Mouse (Mus musculus) midbrain, embryonic 15.5 days (tissue): ENCODE data around the gene Cacna2d3. TPM values are rescaled to one million over a fixed set of nuclear protein-coding genes. Genes with fewer than 3 reads are reported as not detected.

Experiments
- ATAC-seq: fragments of 200-750 bp; cut with Nextera tagmentation; replicated peaks from 2 replicates; pipeline ENCODE4 v1.8.0; 2017; ENCODE audit warnings: moderate TSS enrichment
- H3K27ac ChIP-seq: fragments of 300-500 bp; sonication (generic); 2 replicates; pipeline ENCODE4 v1.5.1; 2015; ENCODE audit warnings: mild to moderate bottlenecking, inconsistent platforms
- H3K27me3 ChIP-seq: fragments of 300-500 bp; sonication (generic); replicated peaks from 2 replicates; pipeline ENCODE4 v1.6.1; 2015; ENCODE audit warnings: inconsistent platforms
- H3K36me3 ChIP-seq: fragments of 300-500 bp; sonication (generic); replicated peaks from 2 replicates; pipeline ENCODE4 v1.6.1; 2015; ENCODE audit warnings: inconsistent platforms
- H3K4me1 ChIP-seq: fragments of 300-500 bp; sonication (generic); 2 replicates; pipeline ENCODE4 v1.6.1; 2015; ENCODE audit warnings: inconsistent platforms
- H3K4me2 ChIP-seq: fragments of 300-500 bp; sonication (generic); 2 replicates; pipeline ENCODE4 v1.6.1; 2015; ENCODE audit warnings: inconsistent platforms, mild to moderate bottlenecking, moderate library complexity
- H3K4me3 ChIP-seq: fragments of 300-500 bp; sonication (generic); 2 replicates; pipeline ENCODE4 v1.5.1; 2015; ENCODE audit warnings: mild to moderate bottlenecking, inconsistent platforms
- H3K9ac ChIP-seq: fragments of 300-500 bp; sonication (generic); 2 replicates; pipeline ENCODE4 v1.6.1; 2015; ENCODE audit warnings: mild to moderate bottlenecking, inconsistent platforms
- H3K9me3 ChIP-seq: fragments of 300-500 bp; sonication (generic); 2 replicates; pipeline ENCODE4 v1.6.1; 2016; ENCODE audit warnings: inconsistent platforms
- WGBS: fragments of 180-500 bp; shearing (Covaris S2); methylation state at CpG from one replicate; pipeline ENCODE4 v1.1.7; 2015; ENCODE audit warnings: mixed read lengths; 5-methylcytosine and 5-hydroxymethylcytosine counted together
- polyA plus RNA-seq: library from polyadenylated mRNA; unstranded; fragments of >200 nt; fragmentation: Nextera tagmentation; extraction: Ambion mirVana; gene quantifications from 2 replicates; pipeline ENCODE4 v1.2.1, GENCODE M21; 2015

Cacna2d3 gene
- polyA plus RNA-seq, 1 experiment from 2014 or later: 41.9 TPM

- 72% methylated on average over 8 of the region's 8 CpGs for WGBS
- H3K9me3 ChIP-seq: no peaks in the 10 kb centered on the region
- H3K27me3 ChIP-seq: no peaks in the 10 kb centered on the region
- H3K27ac ChIP-seq: no peak overlapping the region
- H3K9ac ChIP-seq: no peak overlapping the region
- ATAC-seq: no peak
- peaks cover 11% of the 10 kb centered on the region for H3K4me1 ChIP-seq
- no peak overlapping the region for H3K4me3 ChIP-seq
- no peaks in the 10 kb centered on the region for H3K36me3 ChIP-seq
- no peak overlapping the region for H3K4me2 ChIP-seq
These were observed 317.5 kb downstream of the Cacna2d3 start for GRCm38 (mm10) chr14:29403849-29404808.

GRCm38 (mm10) chr14:29402471-29402870 lies 319.2 kb downstream of the Cacna2d3 start:
- H3K36me3 ChIP-seq: no peaks in the 10 kb centered on the region

GRCm38 (mm10) chr14:29393786-29394185 lies 327.9 kb downstream of the Cacna2d3 start:
- Histone ChIP-seq H3K27ac (no peak overlapping the region), H3K4me1 (no peaks in the 10 kb centered on the region), H3K9ac (no peak overlapping the region), H3K27me3 (no peaks in the 10 kb centered on the region), H3K9me3 (no peaks in the 10 kb centered on the region), H3K36me3 (no peaks in the 10 kb centered on the region), H3K4me3 (no peak overlapping the region), H3K4me2 (no peak overlapping the region)
- WGBS: 81% methylated on average over 8 of the region's 8 CpGs
- ATAC-seq: no peak

More at GRCm38 (mm10) chr14:29402471-29402870, 319.2 kb downstream of the Cacna2d3 start:
- no peak overlapping the region for H3K4me2 ChIP-seq
- WGBS: 48% methylated on average over 8 of the region's 8 CpGs
- no peaks in the 10 kb centered on the region for H3K9me3 ChIP-seq
- no peak for ATAC-seq
- H3K9ac ChIP-seq: no peak overlapping the region
- no peak overlapping the region for H3K4me3 ChIP-seq
- H3K27ac ChIP-seq: no peak overlapping the region
- H3K4me1 ChIP-seq: peaks cover 11% of the 10 kb centered on the region
- H3K27me3 ChIP-seq: no peaks in the 10 kb centered on the region

GRCm38 (mm10) chr14:29392851-29393250 lies 328.8 kb downstream of the Cacna2d3 start:
- Histone ChIP-seq H3K9me3 (no peaks in the 10 kb centered on the region), H3K4me1 (no peaks in the 10 kb centered on the region), H3K4me3 (no peak overlapping the region), H3K27me3 (no peaks in the 10 kb centered on the region), H3K9ac (no peak overlapping the region), H3K4me2 (no peak overlapping the region), H3K27ac (no peak overlapping the region), H3K36me3 (no peaks in the 10 kb centered on the region)
- 97% methylated on average over 3 of the region's 3 CpGs for WGBS
- no peak for ATAC-seq

- ATAC-seq: no peak
- no peaks in the 10 kb centered on the region for H3K4me1 ChIP-seq
- no peak overlapping the region for H3K4me3 ChIP-seq
- H3K36me3 ChIP-seq: no peaks in the 10 kb centered on the region
- 82% methylated on average over 2 of the region's 2 CpGs for WGBS
- H3K9me3 ChIP-seq: no peaks in the 10 kb centered on the region
- no peaks in the 10 kb centered on the region for H3K27me3 ChIP-seq
- H3K4me2 ChIP-seq: no peak overlapping the region
- H3K9ac ChIP-seq: no peak overlapping the region
- H3K27ac ChIP-seq: no peak overlapping the region
These were observed 330.2 kb downstream of the Cacna2d3 start for GRCm38 (mm10) chr14:29391489-29391888.

- Histone ChIP-seq H3K9me3 (no peaks in the 10 kb centered on the region), H3K4me2 (no peak overlapping the region), H3K9ac (no peak overlapping the region), H3K36me3 (no peaks in the 10 kb centered on the region), H3K4me1 (no peaks in the 10 kb centered on the region), H3K27ac (no peak overlapping the region), H3K4me3 (no peak overlapping the region), H3K27me3 (no peaks in the 10 kb centered on the region)
- 84% methylated on average over 3 of the region's 3 CpGs for whole genome bisulfite sequencing
- no peak for ATAC-seq
These were observed 333.9 kb downstream of the Cacna2d3 start for GRCm38 (mm10) chr14:29387761-29388160.

- Histone ChIP-seq H3K9me3 (no peaks in the 10 kb centered on the region), H3K4me1 (no peaks in the 10 kb centered on the region), H3K4me3 (no peak overlapping the region), H3K27ac (no peak overlapping the region), H3K9ac (no peak overlapping the region), H3K4me2 (no peak overlapping the region), H3K27me3 (no peaks in the 10 kb centered on the region), H3K36me3 (no peaks in the 10 kb centered on the region)
- no peak for ATAC-seq
These were observed 336.2 kb downstream of the Cacna2d3 start for GRCm38 (mm10) chr14:29385500-29385899.

GRCm38 (mm10) chr14:29382786-29383185 lies 338.9 kb downstream of the Cacna2d3 start:
- WGBS: 90% methylated on average over 2 of the region's 2 CpGs
- no peak for ATAC-seq
- Histone ChIP-seq H3K4me3 (no peak overlapping the region), H3K27me3 (no peaks in the 10 kb centered on the region), H3K36me3 (no peaks in the 10 kb centered on the region), H3K4me2 (no peak overlapping the region), H3K9ac (no peak overlapping the region), H3K9me3 (no peaks in the 10 kb centered on the region), H3K27ac (no peak overlapping the region), H3K4me1 (no peaks in the 10 kb centered on the region)

- Histone ChIP-seq H3K4me2 (no peak overlapping the region), H3K36me3 (no peaks in the 10 kb centered on the region), H3K9ac (no peak overlapping the region), H3K27ac (no peak overlapping the region), H3K4me3 (no peak overlapping the region), H3K9me3 (no peaks in the 10 kb centered on the region), H3K27me3 (no peaks in the 10 kb centered on the region), H3K4me1 (no peaks in the 10 kb centered on the region)
- ATAC-seq: no peak
- 83% methylated on average over 5 of the region's 5 CpGs for WGBS
These were observed 354.8 kb downstream of the Cacna2d3 start for GRCm38 (mm10) chr14:29366911-29367310.

GRCm38 (mm10) chr14:29362448-29362847 lies 359.2 kb downstream of the Cacna2d3 start:
- no peaks in the 10 kb centered on the region for H3K4me1 ChIP-seq
- H3K4me2 ChIP-seq: no peak overlapping the region
- ATAC-seq: no peak
- no peak overlapping the region for H3K9ac ChIP-seq
- WGBS: 76% methylated on average over 3 of the region's 3 CpGs
- H3K27ac ChIP-seq: no peak overlapping the region
- no peaks in the 10 kb centered on the region for H3K27me3 ChIP-seq
- H3K4me3 ChIP-seq: no peak overlapping the region
- H3K36me3 ChIP-seq: no peaks in the 10 kb centered on the region
- H3K9me3 ChIP-seq: no peaks in the 10 kb centered on the region

GRCm38 (mm10) chr14:29350627-29351026 lies 371.0 kb downstream of the Cacna2d3 start:
- Histone ChIP-seq H3K36me3 (no peaks in the 10 kb centered on the region), H3K9ac (no peak overlapping the region), H3K9me3 (no peaks in the 10 kb centered on the region), H3K27ac (no peak overlapping the region), H3K27me3 (no peaks in the 10 kb centered on the region), H3K4me2 (no peak overlapping the region), H3K4me3 (no peak overlapping the region), H3K4me1 (no peaks in the 10 kb centered on the region)
- WGBS: 58% methylated on average over 4 of the region's 4 CpGs
- no peak for ATAC-seq

GRCm38 (mm10) chr14:29341581-29341980 lies 380.1 kb downstream of the Cacna2d3 start:
- H3K4me1 ChIP-seq: peaks cover 14% of the 10 kb centered on the region; the same call in 1 of the 2 replicates
- no peaks in the 10 kb centered on the region for H3K36me3 ChIP-seq
- H3K9me3 ChIP-seq: no peaks in the 10 kb centered on the region
- H3K27ac ChIP-seq: peak overlapping the region; percentile 28
- no peak overlapping the region for H3K4me2 ChIP-seq
- H3K27me3 ChIP-seq: no peaks in the 10 kb centered on the region
- H3K4me3 ChIP-seq: no peak overlapping the region
- H3K9ac ChIP-seq: no peak overlapping the region
- ATAC-seq: no peak
- 88% methylated on average over 6 of the region's 6 CpGs for WGBS

- Histone ChIP-seq H3K27me3 (no peaks in the 10 kb centered on the region), H3K4me3 (no peak overlapping the region), H3K27ac (peak overlapping the region; percentile 27; the same call in 1 of the 2 replicates), H3K36me3 (no peaks in the 10 kb centered on the region), H3K4me2 (no peak overlapping the region), H3K9ac (no peak overlapping the region), H3K9me3 (no peaks in the 10 kb centered on the region), H3K4me1 (peaks cover 14% of the 10 kb centered on the region; the same call in 1 of the 2 replicates)
- no peak for ATAC-seq
- WGBS: 30% methylated on average over 5 of the region's 5 CpGs
These were observed 380.9 kb downstream of the Cacna2d3 start for GRCm38 (mm10) chr14:29340728-29341127.
